Mouse (Mus musculus) bone marrow, adult 2 months (tissue): ENCODE data around the gene Syn3.

Experiments used
- CTCF ChIP-seq: fragments of 200-500 bp; IDR thresholded peaks from 2 replicates; pipeline ENCODE4 v1.5.1; 2011; ENCODE audit warnings: low read length, control low read depth; ENCODE audit not compliant: control insufficient read depth, insufficient read depth
- POLR2A ChIP-seq: fragments of 200-500 bp; IDR thresholded peaks from 2 replicates; pipeline ENCODE4 v1.6.1; 2011; ENCODE audit warnings: low read depth, mild to moderate bottlenecking, control low read depth, low read length, borderline replicate concordance; ENCODE audit not compliant: control insufficient read depth

DNA sequence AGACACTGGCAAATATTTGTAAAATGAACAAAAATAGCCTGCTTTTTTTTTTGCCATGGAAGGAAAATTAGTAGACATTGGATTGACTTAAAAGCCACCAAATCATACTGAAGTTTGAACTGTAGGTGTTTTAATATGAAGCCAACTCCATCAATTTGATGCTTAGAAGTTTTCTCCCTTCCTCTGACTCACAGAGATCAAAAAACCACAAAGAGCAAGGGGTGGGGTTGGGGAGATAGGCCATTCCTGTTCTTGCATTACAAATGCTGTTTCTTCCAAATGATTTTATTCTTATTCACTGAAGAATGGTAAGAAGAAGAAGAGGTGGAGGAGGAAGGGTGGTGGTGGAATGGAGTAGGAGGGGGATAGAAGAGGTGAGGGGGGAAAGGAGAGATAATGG, 52.0 kb downstream of the Syn3 start:
- no peak for TF ChIP-seq POLR2A
- TF ChIP-seq CTCF = no peak
